Mouse (Mus musculus) cerebellum, adult 8-10 months (tissue): ENCODE measurements around the gene Shank3.

Experiments used
- DNase-seq: peaks from one replicate; pipeline ENCODE4 v3.0.0; 2022

Shank3 gene

GRCm38 (mm10) chr15:89525464-89525863 is 26.0 kb downstream of the Shank3 start:
- DNase-seq: peak; percentile 81

GRCm38 (mm10) chr15:89525896-89526295 is 26.5 kb downstream of the Shank3 start:
- DNase-seq: no peak

GRCm38 (mm10) chr15:89526776-89527325 is 27.4 kb downstream of the Shank3 start:
- DNase-seq: peak; percentile 49

- peak; percentile 37 for DNase-seq
Measured at GRCm38 (mm10) chr15:89527466-89527865, 28.0 kb downstream of the Shank3 start.

GRCm38 (mm10) chr15:89528201-89528850 is 28.9 kb downstream of the Shank3 start:
- DNase-seq: no peak

GRCm38 (mm10) chr15:89528923-89529322 is 29.5 kb downstream of the Shank3 start:
- DNase-seq: no peak

GRCm38 (mm10) chr15:89530336-89530735 is 30.9 kb downstream of the Shank3 start:
- peak; percentile 84 for DNase-seq

GRCm38 (mm10) chr15:89531399-89531798 is 32.0 kb downstream of the Shank3 start:
- DNase-seq: no peak

GRCm38 (mm10) chr15:89532026-89532923 is 32.9 kb downstream of the Shank3 start:
- peak; percentile 49 for DNase-seq

- no peak for DNase-seq
Measured at GRCm38 (mm10) chr15:89532924-89533842, 33.8 kb downstream of the Shank3 start.

- peak; percentile 43 for DNase-seq
Measured at GRCm38 (mm10) chr15:89533843-89534207, 34.4 kb downstream of the Shank3 start.

GRCm38 (mm10) chr15:89544171-89544570 is 44.7 kb downstream of the Shank3 start:
- DNase-seq: peak; percentile 72

GRCm38 (mm10) chr15:89547321-89547720 is 47.9 kb downstream of the Shank3 start:
- DNase-seq: no peak

GRCm38 (mm10) chr15:89547824-89548601 is 48.6 kb downstream of the Shank3 start:
- peak; percentile 59 for DNase-seq

- DNase-seq: peak; percentile 92
Measured at GRCm38 (mm10) chr15:89548837-89549236, 49.4 kb downstream of the Shank3 start.

GRCm38 (mm10) chr15:89550506-89550905 is 51.1 kb downstream of the Shank3 start:
- DNase-seq: peak; percentile 50

GRCm38 (mm10) chr15:89551733-89552132 is 52.3 kb downstream of the Shank3 start:
- DNase-seq: no peak

GRCm38 (mm10) chr15:89555591-89555990 is 56.2 kb downstream of the Shank3 start:
- no peak for DNase-seq

- DNase-seq: no peak
Measured at GRCm38 (mm10) chr15:89556401-89557178, 57.2 kb downstream of the Shank3 start.

GRCm38 (mm10) chr15:89557179-89557995 is 58.0 kb downstream of the Shank3 start:
- no peak for DNase-seq
